Mouse (Mus musculus): ENCODE data around the gene Lrba. TPM values are rescaled to one million over a fixed set of nuclear protein-coding genes. Genes with fewer than 3 reads are reported as not detected.

The Lrba gene
- 1 to 10 TPM; 8.0 to 9.3 TPM for total RNA-seq (2023)

DNA sequence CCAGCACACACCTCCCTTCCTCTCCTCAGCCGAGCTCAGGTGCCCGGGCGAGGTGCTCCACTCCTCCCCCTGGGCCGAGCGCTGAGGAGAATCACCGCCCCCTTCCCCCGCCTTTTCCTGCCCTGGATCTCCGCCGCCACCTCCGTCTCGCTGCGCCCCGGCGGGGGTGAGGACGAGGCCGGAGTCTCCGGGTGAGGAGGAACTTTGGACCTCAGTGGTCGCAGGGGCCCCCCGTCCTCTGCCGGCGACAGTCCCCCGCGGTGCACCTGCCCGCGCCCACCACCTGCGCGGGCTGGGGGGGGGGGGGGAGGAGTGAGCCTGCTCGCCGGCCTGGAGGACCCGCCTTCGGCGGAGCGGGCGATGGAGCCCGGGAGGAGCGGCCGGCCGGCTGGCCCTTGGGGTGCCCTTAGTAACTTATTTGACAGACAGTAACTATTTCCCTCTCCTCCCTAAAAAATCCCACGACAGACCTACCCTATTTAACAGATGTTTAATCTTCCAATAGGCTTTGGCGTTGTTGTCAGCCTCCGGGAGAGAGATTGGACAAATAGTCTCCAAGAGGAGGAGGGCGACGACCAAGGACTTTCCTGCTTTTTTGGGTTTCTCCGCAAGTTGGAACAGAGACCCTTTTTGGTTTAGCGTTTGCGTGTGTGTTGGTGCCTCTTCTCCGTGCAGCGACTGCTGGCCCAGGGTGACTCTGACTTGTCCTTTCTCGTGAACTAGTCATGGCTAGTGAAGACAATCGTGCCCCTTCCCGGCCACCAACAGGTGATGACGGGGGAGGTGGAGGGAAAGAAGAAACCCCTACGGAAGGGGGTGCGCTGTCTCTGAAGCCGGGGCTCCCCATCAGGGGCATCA is at the start of gene Lrba:
TSS of gene Lrba (plus strand) at position 117 of the 858 bp plus-strand sequence.

GRCm38 (mm10) chr3:86548091-86549015 is 323.9 kb downstream of the Lrba start, which contains the start of gene Mab21l2:
TSS of gene Mab21l2 (minus strand) at chr3:86548629.

Other genes with a start within 250 kb of the Lrba start
- not detected for gene Prss48, start 222.2 kb upstream of the Lrba start, total RNA-seq (2023)
- gene Rps3a1, start 82.0 kb upstream of the Lrba start, total RNA-seq (2023): 100 to 1,000 TPM; 525 to 590 TPM

Measured in neutrophil, adult 59 days (primary cell).